Mouse (Mus musculus): ENCODE results near the gene Hoxd3. TPM values are rescaled to one million over a fixed set of nuclear protein-coding genes. Genes with fewer than 3 reads are reported as not detected.
A peak's percentile ranks its signal among the peaks of the same experiment; 100 is the strongest.

Hoxd3 gene
- polyA plus RNA-seq, 1 experiment from 2014 or later = not detected

- Histone ChIP-seq H3K9ac (replicated peaks; ENCODE audit: low read length) (no peak overlapping the region), H3K27ac (replicated peaks; ENCODE audit: low read depth, low read length) (no peak overlapping the region), H3K9me3 (ENCODE audit: control insufficient read depth, low read length) (no peaks in the 10 kb centered on the region; the same call in 1 of the 2 replicates), H3K27me3 (ENCODE audit: control insufficient read depth, insufficient read depth, low read length) (peaks cover 97% of the 10 kb centered on the region), H3K4me3 (replicated peaks; ENCODE audit: low read depth, low read length) (no peak overlapping the region), H3K4me1 (ENCODE audit: control insufficient read depth, insufficient read depth, low read length) (no peaks in the 10 kb centered on the region), H3K36me3 (ENCODE audit: control insufficient read depth, insufficient read depth, low read length) (no peaks in the 10 kb centered on the region), H3K4me2 (ENCODE audit: low read length) (no peak overlapping the region)
- DNase-seq (no peak), ATAC-seq (ENCODE audit: low FRiP score, low TSS enrichment) (no peak)
- 7% methylated on average over 1 of the region's 1 CpGs for WGBS
Observed at GRCm38 (mm10) chr2:74695383-74695782, 16.3 kb upstream of the Hoxd3 start.

DNA sequence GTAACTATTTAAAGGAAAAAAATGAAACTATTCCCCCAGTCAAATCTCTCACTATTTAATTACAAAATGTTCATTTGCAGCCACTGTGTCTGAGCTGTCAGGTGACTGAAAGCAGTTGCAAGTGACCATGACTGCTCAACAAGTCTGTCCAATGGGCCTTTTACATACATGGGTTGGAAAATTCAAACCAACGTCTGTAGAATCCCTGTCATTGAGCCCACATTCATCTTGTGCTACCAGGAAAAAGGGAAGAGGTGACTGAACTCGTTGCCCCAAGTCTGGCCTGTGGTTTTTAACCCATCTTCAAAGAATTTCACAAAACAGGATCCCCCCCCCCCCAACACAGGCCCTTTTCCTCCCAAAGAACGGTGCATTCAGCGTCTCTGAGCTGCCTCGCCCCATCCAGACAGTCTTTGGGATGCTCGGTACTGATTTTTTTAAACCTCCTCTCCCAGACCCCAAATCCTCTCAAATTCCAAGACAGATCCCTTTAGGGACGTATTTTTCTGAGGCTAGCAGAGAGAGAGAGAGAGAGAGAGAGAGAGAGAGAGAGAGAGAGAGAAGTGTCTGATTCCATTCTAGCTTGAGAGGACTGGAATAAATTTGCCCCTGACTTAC is 15.8 kb upstream of the Hoxd3 start:
- DNase-seq (no peak), ATAC-seq (ENCODE audit: low FRiP score, low TSS enrichment) (no peak)
- no peak overlapping the region for H3K9ac ChIP-seq (replicated peaks; ENCODE audit: low read length)
- H3K4me3 ChIP-seq (replicated peaks; ENCODE audit: low read depth, low read length) = no peak overlapping the region
- 2% methylated on average over 7 of the region's 7 CpGs for WGBS
- no peak overlapping the region for H3K4me2 ChIP-seq (ENCODE audit: low read length)
- H3K36me3 ChIP-seq (ENCODE audit: control insufficient read depth, insufficient read depth, low read length) = no peaks in the 10 kb centered on the region
- H3K27me3 ChIP-seq (ENCODE audit: control insufficient read depth, insufficient read depth, low read length) = peaks cover 100% of the 10 kb centered on the region
- no peaks in the 10 kb centered on the region; the same call in 1 of the 2 replicates for H3K9me3 ChIP-seq (ENCODE audit: control insufficient read depth, low read length)
- H3K27ac ChIP-seq (replicated peaks; ENCODE audit: low read depth, low read length) = no peak overlapping the region
- H3K4me1 ChIP-seq (ENCODE audit: control insufficient read depth, insufficient read depth, low read length) = no peaks in the 10 kb centered on the region

GRCm38 (mm10) chr2:74696442-74697335 is 15.0 kb upstream of the Hoxd3 start:
- no peaks in the 10 kb centered on the region for H3K9me3 ChIP-seq (ENCODE audit: control insufficient read depth, low read length)
- ATAC-seq (ENCODE audit: low FRiP score, low TSS enrichment) (no peak), DNase-seq (no peak)
- H3K4me2 ChIP-seq (ENCODE audit: low read length) = no peak overlapping the region
- no peak overlapping the region for H3K27ac ChIP-seq (replicated peaks; ENCODE audit: low read depth, low read length)
- no peak overlapping the region for H3K4me3 ChIP-seq (replicated peaks; ENCODE audit: low read depth, low read length)
- no peak overlapping the region for H3K9ac ChIP-seq (replicated peaks; ENCODE audit: low read length)
- WGBS = under 1% methylated on average over 34 of the region's 34 CpGs
- no peaks in the 10 kb centered on the region for H3K4me1 ChIP-seq (ENCODE audit: control insufficient read depth, insufficient read depth, low read length)
- peaks cover 100% of the 10 kb centered on the region for H3K27me3 ChIP-seq (ENCODE audit: control insufficient read depth, insufficient read depth, low read length)
- no peaks in the 10 kb centered on the region for H3K36me3 ChIP-seq (ENCODE audit: control insufficient read depth, insufficient read depth, low read length)

- Histone ChIP-seq H3K4me2 (ENCODE audit: low read length) (peak within 1 kb of the TSS; percentile 47), H3K9me3 (ENCODE audit: control insufficient read depth, low read length) (no peaks in the 10 kb centered on the region), H3K4me1 (ENCODE audit: control insufficient read depth, insufficient read depth, low read length) (no peaks in the 10 kb centered on the region), H3K27me3 (ENCODE audit: control insufficient read depth, insufficient read depth, low read length) (peaks cover 99% of the 10 kb centered on the region), H3K27ac (replicated peaks; ENCODE audit: low read depth, low read length) (no peak within 1 kb of the TSS), H3K9ac (replicated peaks; ENCODE audit: low read length) (no peak within 1 kb of the TSS), H3K4me3 (replicated peaks; ENCODE audit: low read depth, low read length) (peak within 1 kb of the TSS; percentile 25), H3K36me3 (ENCODE audit: control insufficient read depth, insufficient read depth, low read length) (no peaks in the 10 kb centered on the region)
- ATAC-seq (ENCODE audit: low FRiP score, low TSS enrichment) = peak; percentile 17; the same call in 1 of the 2 replicates
- no peak for DNase-seq
- WGBS = under 1% methylated on average over 43 of the region's 43 CpGs
Observed at GRCm38 (mm10) chr2:74697567-74698121, 14.1 kb upstream of the Hoxd3 start, which contains the start of gene Hoxd9. Gene Hoxd9, plus strand, starts transcription at chr2:74697727.

- Histone ChIP-seq H3K9ac (replicated peaks; ENCODE audit: low read length) (no peak overlapping the region), H3K4me2 (ENCODE audit: low read length) (peak overlapping the region; percentile 47), H3K9me3 (ENCODE audit: control insufficient read depth, low read length) (no peaks in the 10 kb centered on the region), H3K27ac (replicated peaks; ENCODE audit: low read depth, low read length) (no peak overlapping the region), H3K4me1 (ENCODE audit: control insufficient read depth, insufficient read depth, low read length) (no peaks in the 10 kb centered on the region), H3K36me3 (ENCODE audit: control insufficient read depth, insufficient read depth, low read length) (no peaks in the 10 kb centered on the region), H3K27me3 (ENCODE audit: control insufficient read depth, insufficient read depth, low read length) (peaks cover 99% of the 10 kb centered on the region), H3K4me3 (replicated peaks; ENCODE audit: low read depth, low read length) (peak overlapping the region; percentile 25)
- WGBS = under 1% methylated on average over 84 of the region's 86 CpGs
- ATAC-seq (ENCODE audit: low FRiP score, low TSS enrichment) (0 out of 2 replicates have a peak, but pooled peaks have one; percentile 14), DNase-seq (no peak)
Observed at GRCm38 (mm10) chr2:74698201-74699052, 13.3 kb upstream of the Hoxd3 start.

DNA sequence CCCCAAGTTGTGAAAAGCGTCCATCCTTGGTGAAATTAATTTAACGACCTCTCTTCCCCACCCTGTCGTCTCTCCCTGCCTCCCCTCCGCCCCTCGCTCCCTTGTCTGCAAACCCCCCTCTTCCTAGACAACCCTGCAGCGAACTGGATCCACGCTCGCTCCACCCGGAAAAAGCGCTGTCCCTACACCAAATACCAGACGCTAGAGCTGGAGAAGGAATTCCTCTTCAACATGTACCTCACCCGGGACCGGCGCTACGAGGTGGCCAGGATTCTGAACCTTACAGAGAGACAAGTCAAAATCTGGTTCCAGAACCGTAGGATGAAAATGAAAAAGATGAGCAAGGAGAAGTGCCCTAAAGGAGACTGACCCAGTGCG is 12.7 kb upstream of the Hoxd3 start:
- H3K27ac ChIP-seq (replicated peaks; ENCODE audit: low read depth, low read length) = no peak overlapping the region

GRCm38 (mm10) chr2:74699664-74700545 is 11.8 kb upstream of the Hoxd3 start:
- Histone ChIP-seq H3K4me2 (ENCODE audit: low read length) (no peak overlapping the region), H3K27me3 (ENCODE audit: control insufficient read depth, insufficient read depth, low read length) (peaks cover 99% of the 10 kb centered on the region), H3K9me3 (ENCODE audit: control insufficient read depth, low read length) (no peaks in the 10 kb centered on the region), H3K4me1 (ENCODE audit: control insufficient read depth, insufficient read depth, low read length) (no peaks in the 10 kb centered on the region), H3K36me3 (ENCODE audit: control insufficient read depth, insufficient read depth, low read length) (no peaks in the 10 kb centered on the region), H3K4me3 (replicated peaks; ENCODE audit: low read depth, low read length) (no peak overlapping the region), H3K9ac (replicated peaks; ENCODE audit: low read length) (no peak overlapping the region), H3K27ac (replicated peaks; ENCODE audit: low read depth, low read length) (no peak overlapping the region)
- no peak for ATAC-seq (ENCODE audit: low FRiP score, low TSS enrichment)
- 3% methylated on average over 23 of the region's 23 CpGs for WGBS
- DNase-seq = no peak

More for the DNA sequence above, 12.7 kb upstream of the Hoxd3 start:
- no peak overlapping the region for H3K4me3 ChIP-seq (replicated peaks; ENCODE audit: low read depth, low read length)
- H3K9me3 ChIP-seq (ENCODE audit: control insufficient read depth, low read length) = no peaks in the 10 kb centered on the region
- no peak for ATAC-seq (ENCODE audit: low FRiP score, low TSS enrichment)
- no peak overlapping the region for H3K9ac ChIP-seq (replicated peaks; ENCODE audit: low read length)
- no peak overlapping the region for H3K4me2 ChIP-seq (ENCODE audit: low read length)
- DNase-seq = no peak
- H3K4me1 ChIP-seq (ENCODE audit: control insufficient read depth, insufficient read depth, low read length) = no peaks in the 10 kb centered on the region
- H3K36me3 ChIP-seq (ENCODE audit: control insufficient read depth, insufficient read depth, low read length) = no peaks in the 10 kb centered on the region
- peaks cover 99% of the 10 kb centered on the region for H3K27me3 ChIP-seq (ENCODE audit: control insufficient read depth, insufficient read depth, low read length)
- 2% methylated on average over 17 of the region's 17 CpGs for WGBS

All from midbrain, embryonic 14.5 days (tissue).